Mouse (Mus musculus): ENCODE results near the gene Gorasp1. TPM values are rescaled to one million over a fixed set of nuclear protein-coding genes. Genes with fewer than 3 reads are reported as not detected.

Gorasp1 gene
- polyA plus RNA-seq, 1 experiment from 2014 or later, result 30.0 TPM

DNA sequence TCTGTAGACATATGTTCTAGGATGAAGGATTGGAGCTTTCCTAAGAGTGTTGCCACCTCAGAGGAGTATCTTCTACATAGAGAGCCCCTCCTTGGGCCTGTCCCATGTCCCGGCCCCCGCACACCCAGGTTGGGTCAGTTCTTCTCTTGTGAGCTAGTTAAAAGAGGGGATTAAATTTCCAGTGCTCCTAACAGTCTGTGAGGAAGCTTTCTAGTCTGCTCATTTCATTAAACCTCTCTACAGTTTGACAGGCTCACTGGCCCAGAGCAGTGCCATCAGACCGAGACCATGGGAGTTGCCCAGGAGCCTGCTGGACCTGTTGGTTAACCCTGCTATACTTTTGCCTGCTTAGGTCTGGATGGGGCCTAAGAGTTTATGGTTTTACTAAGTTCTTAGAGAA lies 28.7 kb downstream of the Gorasp1 start:
- DNase-seq (no peak), ATAC-seq (ENCODE audit: insufficient read depth) (no peak)
- TF ChIP-seq CTCF (IDR thresholded peaks at IDR 0.05; ENCODE audit: low read depth), result no peak
- Histone ChIP-seq H3K4me1 (ENCODE audit: insufficient read depth) (no peaks in the 10 kb centered on the region), H3K4me3 (ENCODE audit: low read depth, low read length) (no peak overlapping the region), H3K4me2 (no peak overlapping the region), H3K27me3 (ENCODE audit: insufficient read depth, low read length) (no peaks in the 10 kb centered on the region), H3K27ac (ENCODE audit: low read depth) (no peak overlapping the region), H3K9ac (no peak overlapping the region), H3K9me3 (ENCODE audit: low read depth, low read length) (no peaks in the 10 kb centered on the region), H3K36me3 (ENCODE audit: insufficient read depth) (peaks cover 97% of the 10 kb centered on the region)
- WGBS, result 95% methylated on average over 3 of the region's 3 CpGs

DNA sequence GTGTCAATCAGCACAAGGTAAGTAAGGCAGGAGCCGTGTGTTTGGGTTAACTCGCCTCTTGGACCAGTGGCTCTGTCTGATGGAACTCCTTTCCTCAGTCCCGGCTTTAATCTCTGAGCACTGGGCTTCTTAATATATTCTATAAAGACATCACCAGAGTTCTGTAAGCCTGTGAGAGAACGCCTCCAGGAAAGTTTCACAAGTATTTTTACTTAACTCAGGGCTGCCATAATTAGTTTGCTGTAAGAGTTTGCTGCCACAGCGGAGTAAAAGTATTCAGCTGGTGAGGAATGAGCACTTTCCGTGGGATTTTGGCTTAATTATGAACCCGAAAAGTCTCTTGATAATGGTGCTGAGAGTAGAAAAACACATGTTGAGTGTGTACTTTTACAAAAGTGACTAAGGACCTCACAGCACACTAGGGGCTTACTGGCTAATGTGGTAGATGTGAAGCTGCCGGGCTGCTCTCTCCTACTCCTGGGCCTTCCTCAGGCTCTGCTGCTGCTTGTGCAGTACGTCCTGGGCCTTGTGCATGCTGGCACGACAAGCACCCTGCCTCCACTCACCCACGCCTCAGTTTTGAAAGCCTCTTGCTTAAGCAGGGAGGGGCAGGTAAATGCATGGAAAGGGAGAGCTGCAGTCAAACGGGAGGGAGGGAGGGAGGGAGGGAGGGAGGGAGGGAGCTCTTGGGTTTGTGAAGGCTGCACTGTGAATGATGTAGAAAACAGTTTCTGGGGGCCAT lies 34.8 kb downstream of the Gorasp1 start:
- no peak for DNase-seq

DNA sequence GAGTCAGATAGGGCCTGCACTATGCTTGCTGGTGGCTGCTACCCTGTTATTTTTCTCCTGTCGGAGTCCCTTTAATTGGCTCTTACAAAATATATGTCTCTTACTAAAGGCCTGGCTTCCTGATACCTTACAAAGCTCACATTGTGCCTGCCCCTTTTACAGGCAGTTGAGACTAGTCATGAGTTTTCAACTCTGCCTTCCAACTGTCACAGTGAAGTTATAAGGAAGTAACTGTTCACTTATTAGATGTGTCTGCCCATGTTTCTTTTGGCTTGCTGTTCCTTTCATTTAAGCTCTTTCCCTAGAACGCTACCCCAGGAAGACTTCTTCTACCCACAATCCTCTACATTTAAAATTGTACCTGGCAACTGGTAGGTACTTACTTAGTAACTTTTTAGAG lies 37.9 kb downstream of the Gorasp1 start:
- no peak for DNase-seq

More for the DNA sequence above, 34.8 kb downstream of the Gorasp1 start:
- 83% methylated on average over 12 of the region's 12 CpGs for WGBS
- Histone ChIP-seq H3K27ac (ENCODE audit: low read depth) (no peak overlapping the region), H3K36me3 (ENCODE audit: insufficient read depth) (peaks cover 52% of the 10 kb centered on the region), H3K4me3 (ENCODE audit: low read depth, low read length) (no peak overlapping the region), H3K27me3 (ENCODE audit: insufficient read depth, low read length) (no peaks in the 10 kb centered on the region), H3K9me3 (ENCODE audit: low read depth, low read length) (no peaks in the 10 kb centered on the region), H3K4me1 (ENCODE audit: insufficient read depth) (no peaks in the 10 kb centered on the region), H3K9ac (no peak overlapping the region), H3K4me2 (no peak overlapping the region)
- no peak for TF ChIP-seq CTCF (IDR thresholded peaks at IDR 0.05; ENCODE audit: low read depth)
- no peak for ATAC-seq (ENCODE audit: insufficient read depth)

DNA sequence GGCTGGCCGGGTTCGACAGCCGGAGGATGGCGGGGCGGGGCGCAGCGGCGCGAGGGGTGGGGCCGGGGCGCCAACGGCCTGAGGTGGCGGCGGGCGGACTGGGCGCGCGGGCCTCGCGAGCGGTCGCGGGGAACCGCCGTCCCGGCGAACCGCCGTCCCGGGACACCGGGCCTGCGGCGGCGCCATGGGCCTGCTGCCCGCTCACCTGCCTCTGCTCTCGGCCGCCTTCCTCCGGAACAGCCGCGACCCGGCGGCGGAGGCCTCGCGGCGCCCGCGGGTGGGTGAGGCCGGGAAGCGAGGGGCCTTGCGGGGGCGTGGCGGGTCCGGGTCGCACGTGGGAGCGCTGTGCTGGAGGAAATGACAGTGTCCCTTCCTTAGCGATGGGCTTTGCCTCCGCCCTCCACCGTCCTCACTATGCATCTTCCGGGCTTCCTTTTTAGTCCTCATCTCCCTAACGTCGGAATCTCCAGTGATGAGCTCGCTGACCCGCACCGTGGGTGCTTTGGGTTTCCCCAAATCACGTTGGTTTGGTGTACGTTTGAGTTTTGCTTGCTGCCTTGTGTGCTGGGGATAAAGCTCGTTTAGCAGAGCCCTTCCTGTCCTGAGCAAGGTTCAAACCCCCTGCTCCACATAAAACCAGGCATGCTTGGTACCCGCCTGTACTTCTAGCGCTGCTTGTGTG lies 42.2 kb downstream of the Gorasp1 start:
- peak overlapping the region; percentile 81 for H3K27ac ChIP-seq (ENCODE audit: low read depth)
- no peaks in the 10 kb centered on the region for H3K4me1 ChIP-seq (ENCODE audit: insufficient read depth)
- H3K9me3 ChIP-seq (ENCODE audit: low read depth, low read length), result no peaks in the 10 kb centered on the region
- H3K4me3 ChIP-seq (ENCODE audit: low read depth, low read length), result peak overlapping the region; percentile 91
- under 1% methylated on average over 43 of the region's 71 CpGs for WGBS
- ATAC-seq (ENCODE audit: insufficient read depth) (peak; percentile 72), DNase-seq (peak; percentile 47)
- peaks cover 2% of the 10 kb centered on the region; the same call in 1 of the 2 replicates for H3K36me3 ChIP-seq (ENCODE audit: insufficient read depth)
- H3K9ac ChIP-seq, result peak overlapping the region; percentile 84
- H3K4me2 ChIP-seq, result peak overlapping the region; percentile 92
- no peaks in the 10 kb centered on the region for H3K27me3 ChIP-seq (ENCODE audit: insufficient read depth, low read length)
- TF ChIP-seq CTCF (IDR thresholded peaks at IDR 0.05; ENCODE audit: low read depth), result no peak

More for the DNA sequence above, 37.9 kb downstream of the Gorasp1 start:
- Histone ChIP-seq H3K4me3 (ENCODE audit: low read depth, low read length) (no peak overlapping the region), H3K9me3 (ENCODE audit: low read depth, low read length) (no peaks in the 10 kb centered on the region), H3K4me2 (no peak overlapping the region), H3K4me1 (ENCODE audit: insufficient read depth) (no peaks in the 10 kb centered on the region), H3K27ac (ENCODE audit: low read depth) (no peak overlapping the region), H3K36me3 (ENCODE audit: insufficient read depth) (peaks cover 24% of the 10 kb centered on the region), H3K27me3 (ENCODE audit: insufficient read depth, low read length) (no peaks in the 10 kb centered on the region), H3K9ac (no peak overlapping the region)
- no peak for ATAC-seq (ENCODE audit: insufficient read depth)
- WGBS, result 88% methylated on average over 2 of the region's 2 CpGs
- TF ChIP-seq CTCF (IDR thresholded peaks at IDR 0.05; ENCODE audit: low read depth), result no peak

DNA sequence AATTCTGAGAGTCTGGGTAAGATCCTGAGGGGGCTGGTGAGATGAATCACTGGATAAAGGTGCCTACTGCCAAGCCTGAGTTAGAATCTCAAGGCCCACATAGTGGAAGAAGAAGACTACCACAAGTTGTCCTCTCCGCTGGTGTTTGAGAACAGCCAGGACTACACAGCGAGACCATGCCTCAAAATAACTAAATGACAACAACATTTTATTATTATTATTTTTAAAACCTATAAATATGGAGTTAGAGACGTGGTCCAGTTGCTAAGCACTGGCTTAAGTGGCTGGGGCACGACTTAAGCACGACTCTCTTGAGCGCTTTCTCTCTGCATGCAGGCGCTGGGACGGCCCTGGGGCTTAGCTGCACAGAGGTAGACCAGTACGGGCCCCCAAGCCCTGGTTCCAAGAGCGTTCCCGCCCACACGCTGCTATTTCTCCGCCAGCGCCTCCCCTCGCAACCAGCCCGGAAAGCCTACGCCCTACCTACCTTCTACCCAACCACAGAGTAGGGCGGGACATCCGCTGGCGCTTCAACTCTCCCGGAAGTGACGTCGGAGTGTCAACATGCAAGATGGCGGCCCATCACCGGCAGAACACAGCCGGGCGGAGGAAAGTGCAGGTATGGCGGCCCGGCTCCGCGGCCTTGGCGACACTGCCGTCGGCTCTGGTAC lies 42.9 kb downstream of the Gorasp1 start, which contains the start of gene Wdr48:
Gene Wdr48 (plus strand): TSS at position 540 of the 671 bp plus-strand sequence.
- H3K9me3 ChIP-seq (ENCODE audit: low read depth, low read length), result no peaks in the 10 kb centered on the region
- H3K36me3 ChIP-seq (ENCODE audit: insufficient read depth), result peaks cover 2% of the 10 kb centered on the region; the same call in 1 of the 2 replicates
- H3K4me1 ChIP-seq (ENCODE audit: insufficient read depth), result no peaks in the 10 kb centered on the region
- H3K27me3 ChIP-seq (ENCODE audit: insufficient read depth, low read length), result no peaks in the 10 kb centered on the region
- H3K9ac ChIP-seq, result peak within 1 kb of the TSS; percentile 84
- ATAC-seq (ENCODE audit: insufficient read depth) (peak; percentile 100), DNase-seq (peak; percentile 100)
- 4% methylated on average over 34 of the region's 34 CpGs for WGBS
- TF ChIP-seq CTCF (IDR thresholded peaks at IDR 0.05; ENCODE audit: low read depth), result no peak
- peak within 1 kb of the TSS; percentile 81 for H3K27ac ChIP-seq (ENCODE audit: low read depth)
- peak within 1 kb of the TSS; percentile 91 for H3K4me3 ChIP-seq (ENCODE audit: low read depth, low read length)
- H3K4me2 ChIP-seq, result peak within 1 kb of the TSS; percentile 92

DNA sequence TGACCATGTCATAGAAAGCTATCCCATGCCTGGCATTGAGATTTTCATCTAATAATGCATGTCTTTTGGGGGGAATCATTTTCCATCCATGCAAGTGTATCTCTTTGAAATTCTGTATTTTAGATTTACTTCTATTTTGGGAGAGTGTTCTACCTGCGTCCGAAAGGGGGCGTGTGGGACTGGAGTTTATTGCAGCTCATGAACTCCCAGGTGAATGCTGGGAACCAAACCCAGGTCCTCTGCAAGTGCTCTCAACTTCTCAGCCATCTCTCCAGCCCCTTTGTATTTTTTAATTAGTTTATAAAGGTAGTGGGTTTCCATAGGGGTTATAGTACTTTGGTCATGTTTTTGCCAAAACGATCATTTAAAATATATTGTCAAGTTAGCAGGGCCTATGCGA lies 43.5 kb downstream of the Gorasp1 start:
- no peak for TF ChIP-seq CTCF (IDR thresholded peaks at IDR 0.05; ENCODE audit: low read depth)
- WGBS, result 83% methylated on average over 5 of the region's 5 CpGs
- no peaks in the 10 kb centered on the region for H3K27me3 ChIP-seq (ENCODE audit: insufficient read depth, low read length)
- peak overlapping the region; percentile 73 for H3K4me2 ChIP-seq
- 0 out of 2 replicates have a peak overlapping the region, but pooled peaks have one; percentile 84 for H3K9ac ChIP-seq
- no peaks in the 10 kb centered on the region for H3K4me1 ChIP-seq (ENCODE audit: insufficient read depth)
- H3K36me3 ChIP-seq (ENCODE audit: insufficient read depth), result peaks cover 2% of the 10 kb centered on the region; the same call in 1 of the 2 replicates
- H3K4me3 ChIP-seq (ENCODE audit: low read depth, low read length), result no peak overlapping the region; the same call in 1 of the 2 replicates
- H3K27ac ChIP-seq (ENCODE audit: low read depth), result peak overlapping the region; percentile 81; the same call in 1 of the 2 replicates
- ATAC-seq (ENCODE audit: insufficient read depth) (no peak), DNase-seq (no peak)
- H3K9me3 ChIP-seq (ENCODE audit: low read depth, low read length), result no peaks in the 10 kb centered on the region

Data from lung, embryonic 14.5 days (tissue).